Mouse (Mus musculus) midbrain, embryonic 10.5 days (tissue): ENCODE measurements around the gene Agbl4. TPM values are rescaled to one million over a fixed set of nuclear protein-coding genes. Genes with fewer than 3 reads are reported as not detected.

ENCODE experiments used
- DNase-seq: peaks from one replicate; pipeline ENCODE4 v3.0.0-alpha.2; 2017; ENCODE audit warnings: low spot score
- H3K27ac ChIP-seq: fragments of 300-500 bp; sonication (generic); replicated peaks from 2 replicates; pipeline ENCODE4 v1.5.1; 2016; ENCODE audit warnings: mild to moderate bottlenecking
- H3K27me3 ChIP-seq: fragments of 300-500 bp; sonication (generic); 2 replicates; pipeline ENCODE4 v1.6.1; 2016; ENCODE audit warnings: low read depth, mild to moderate bottlenecking; ENCODE audit not compliant: poor library complexity, severe bottlenecking
- H3K36me3 ChIP-seq: fragments of 300-500 bp; sonication (generic); 2 replicates; pipeline ENCODE4 v1.6.1; 2016; ENCODE audit warnings: mild to moderate bottlenecking, moderate library complexity
- H3K4me1 ChIP-seq: fragments of 300-500 bp; sonication (generic); 2 replicates; pipeline ENCODE4 v1.6.1; 2016
- H3K4me3 ChIP-seq: fragments of 300-500 bp; sonication (generic); 2 replicates; pipeline ENCODE4 v1.5.1; 2016; ENCODE audit warnings: mild to moderate bottlenecking, moderate library complexity
- H3K9me3 ChIP-seq: fragments of 300-500 bp; sonication (generic); replicated peaks from 2 replicates; pipeline ENCODE4 v1.6.1; 2016; ENCODE audit warnings: mild to moderate bottlenecking
- WGBS: fragments of 180-500 bp; shearing (Covaris S2); methylation state at CpG from one replicate; pipeline ENCODE4 v1.1.7; 2016; 5-methylcytosine and 5-hydroxymethylcytosine counted together
- polyA plus RNA-seq: library from polyadenylated mRNA; unstranded; fragments of >200 nt; fragmentation: Nextera tagmentation; extraction: Ambion mirVana; gene quantifications from 2 replicates; pipeline ENCODE4 v1.2.1, GENCODE M21; 2016

Agbl4 gene
- polyA plus RNA-seq, 1 experiment from 2014 or later: 0.64 TPM

GRCm38 (mm10) chr4:111473014-111473413 lies 1075.6 kb downstream of the Agbl4 start:
- H3K27me3 ChIP-seq: peaks cover 13% of the 10 kb centered on the region; the same call in 1 of the 2 replicates
- no peak overlapping the region for H3K4me3 ChIP-seq
- no peaks in the 10 kb centered on the region for H3K36me3 ChIP-seq
- no peaks in the 10 kb centered on the region for H3K9me3 ChIP-seq
- no peak for DNase-seq
- H3K4me1 ChIP-seq: peaks cover 16% of the 10 kb centered on the region
- 93% methylated on average over 1 of the region's 1 CpGs for WGBS
- no peak overlapping the region for H3K27ac ChIP-seq

GRCm38 (mm10) chr4:111475374-111475971 lies 1078.0 kb downstream of the Agbl4 start:
- no peaks in the 10 kb centered on the region for H3K9me3 ChIP-seq
- H3K4me3 ChIP-seq: no peak overlapping the region
- H3K4me1 ChIP-seq: peaks cover 26% of the 10 kb centered on the region
- no peak for DNase-seq
- H3K36me3 ChIP-seq: no peaks in the 10 kb centered on the region
- H3K27ac ChIP-seq: no peak overlapping the region
- peaks cover 13% of the 10 kb centered on the region; the same call in 1 of the 2 replicates for H3K27me3 ChIP-seq
- 66% methylated on average over 10 of the region's 10 CpGs for WGBS

GRCm38 (mm10) chr4:111477507-111477906 lies 1080.0 kb downstream of the Agbl4 start:
- H3K27me3 ChIP-seq: peaks cover 13% of the 10 kb centered on the region; the same call in 1 of the 2 replicates
- no peak overlapping the region for H3K27ac ChIP-seq
- no peak for DNase-seq
- no peaks in the 10 kb centered on the region for H3K9me3 ChIP-seq
- H3K4me1 ChIP-seq: peaks cover 26% of the 10 kb centered on the region
- no peak overlapping the region for H3K4me3 ChIP-seq
- WGBS: 29% methylated on average over 4 of the region's 4 CpGs
- H3K36me3 ChIP-seq: no peaks in the 10 kb centered on the region

GRCm38 (mm10) chr4:111483499-111483898 lies 1086.0 kb downstream of the Agbl4 start:
- no peaks in the 10 kb centered on the region for H3K9me3 ChIP-seq
- no peak overlapping the region for H3K4me3 ChIP-seq
- H3K27me3 ChIP-seq: no peaks in the 10 kb centered on the region
- H3K4me1 ChIP-seq: peaks cover 6% of the 10 kb centered on the region
- H3K27ac ChIP-seq: no peak overlapping the region
- no peaks in the 10 kb centered on the region for H3K36me3 ChIP-seq
- no peak for DNase-seq
- 91% methylated on average over 5 of the region's 5 CpGs for WGBS

GRCm38 (mm10) chr4:111485189-111485588 lies 1087.7 kb downstream of the Agbl4 start:
- no peaks in the 10 kb centered on the region for H3K9me3 ChIP-seq
- 81% methylated on average over 5 of the region's 5 CpGs for WGBS
- no peaks in the 10 kb centered on the region for H3K27me3 ChIP-seq
- no peaks in the 10 kb centered on the region for H3K4me1 ChIP-seq
- H3K27ac ChIP-seq: no peak overlapping the region
- no peak overlapping the region for H3K4me3 ChIP-seq
- no peaks in the 10 kb centered on the region for H3K36me3 ChIP-seq
- DNase-seq: no peak

- H3K27ac ChIP-seq: no peak overlapping the region
- no peaks in the 10 kb centered on the region for H3K36me3 ChIP-seq
- WGBS: 75% methylated on average over 5 of the region's 5 CpGs
- no peak for DNase-seq
- H3K4me3 ChIP-seq: no peak overlapping the region
- no peaks in the 10 kb centered on the region for H3K9me3 ChIP-seq
- H3K27me3 ChIP-seq: no peaks in the 10 kb centered on the region
- no peaks in the 10 kb centered on the region for H3K4me1 ChIP-seq
Observed at GRCm38 (mm10) chr4:111486187-111486586, 1088.7 kb downstream of the Agbl4 start.

GRCm38 (mm10) chr4:111487233-111487843 lies 1089.9 kb downstream of the Agbl4 start:
- no peak overlapping the region for H3K4me3 ChIP-seq
- no peak overlapping the region for H3K27ac ChIP-seq
- no peak for DNase-seq
- no peaks in the 10 kb centered on the region for H3K36me3 ChIP-seq
- WGBS: 79% methylated on average over 4 of the region's 4 CpGs
- H3K27me3 ChIP-seq: no peaks in the 10 kb centered on the region
- no peaks in the 10 kb centered on the region for H3K9me3 ChIP-seq
- H3K4me1 ChIP-seq: no peaks in the 10 kb centered on the region

GRCm38 (mm10) chr4:111493750-111494404 lies 1096.4 kb downstream of the Agbl4 start:
- DNase-seq: no peak
- 61% methylated on average over 5 of the region's 5 CpGs for WGBS

GRCm38 (mm10) chr4:111495949-111496348 lies 1098.5 kb downstream of the Agbl4 start:
- no peaks in the 10 kb centered on the region for H3K36me3 ChIP-seq
- DNase-seq: peak; percentile 62
- H3K4me1 ChIP-seq: no peaks in the 10 kb centered on the region
- WGBS: 19% methylated on average over 2 of the region's 2 CpGs
- H3K9me3 ChIP-seq: no peaks in the 10 kb centered on the region
- H3K4me3 ChIP-seq: no peak overlapping the region
- no peak overlapping the region for H3K27ac ChIP-seq
- H3K27me3 ChIP-seq: no peaks in the 10 kb centered on the region

More at GRCm38 (mm10) chr4:111493750-111494404, 1096.4 kb downstream of the Agbl4 start:
- Histone ChIP-seq H3K4me1 (no peaks in the 10 kb centered on the region), H3K36me3 (no peaks in the 10 kb centered on the region), H3K27ac (no peak overlapping the region), H3K9me3 (no peaks in the 10 kb centered on the region), H3K27me3 (no peaks in the 10 kb centered on the region), H3K4me3 (no peak overlapping the region)

GRCm38 (mm10) chr4:111498751-111499150 lies 1101.3 kb downstream of the Agbl4 start:
- Histone ChIP-seq H3K4me1 (no peaks in the 10 kb centered on the region), H3K9me3 (no peaks in the 10 kb centered on the region), H3K27me3 (no peaks in the 10 kb centered on the region), H3K27ac (no peak overlapping the region), H3K4me3 (no peak overlapping the region), H3K36me3 (no peaks in the 10 kb centered on the region)
- WGBS: 84% methylated on average over 3 of the region's 3 CpGs
- DNase-seq: no peak

GRCm38 (mm10) chr4:111501441-111501840 lies 1104.0 kb downstream of the Agbl4 start:
- 96% methylated on average over 1 of the region's 1 CpGs for WGBS
- DNase-seq: no peak
- Histone ChIP-seq H3K27me3 (no peaks in the 10 kb centered on the region), H3K27ac (no peak overlapping the region), H3K4me1 (no peaks in the 10 kb centered on the region), H3K4me3 (no peak overlapping the region), H3K36me3 (no peaks in the 10 kb centered on the region), H3K9me3 (no peaks in the 10 kb centered on the region)

GRCm38 (mm10) chr4:111502965-111503727 lies 1105.7 kb downstream of the Agbl4 start:
- WGBS: 82% methylated on average over 5 of the region's 5 CpGs
- Histone ChIP-seq H3K4me3 (no peak overlapping the region), H3K9me3 (no peaks in the 10 kb centered on the region), H3K27me3 (no peaks in the 10 kb centered on the region), H3K27ac (no peak overlapping the region), H3K36me3 (no peaks in the 10 kb centered on the region), H3K4me1 (no peaks in the 10 kb centered on the region)
- DNase-seq: no peak
